Mouse (Mus musculus) bone marrow macrophage, adult 2 months (primary cell): ENCODE data around the gene Fars2.

Experiments
- CTCF ChIP-seq: IDR thresholded peaks from 2 replicates; pipeline ENCODE4 v1.5.1; 2012; ENCODE audit warnings: low read depth, mild to moderate bottlenecking, low read length, moderate library complexity
- POLR2A ChIP-seq: IDR thresholded peaks from 2 replicates; pipeline ENCODE4 v1.6.1; 2012; ENCODE audit warnings: mild to moderate bottlenecking, low read depth, low read length, borderline replicate concordance

GRCm38 (mm10) chr13:36552522-36553246 lies 435.5 kb downstream of the Fars2 start:
- TF ChIP-seq POLR2A (no peak), CTCF (no peak)
